Comparison of ENCODE assay signal across 14 mouse cellular contexts in the genomic region with DNA sequence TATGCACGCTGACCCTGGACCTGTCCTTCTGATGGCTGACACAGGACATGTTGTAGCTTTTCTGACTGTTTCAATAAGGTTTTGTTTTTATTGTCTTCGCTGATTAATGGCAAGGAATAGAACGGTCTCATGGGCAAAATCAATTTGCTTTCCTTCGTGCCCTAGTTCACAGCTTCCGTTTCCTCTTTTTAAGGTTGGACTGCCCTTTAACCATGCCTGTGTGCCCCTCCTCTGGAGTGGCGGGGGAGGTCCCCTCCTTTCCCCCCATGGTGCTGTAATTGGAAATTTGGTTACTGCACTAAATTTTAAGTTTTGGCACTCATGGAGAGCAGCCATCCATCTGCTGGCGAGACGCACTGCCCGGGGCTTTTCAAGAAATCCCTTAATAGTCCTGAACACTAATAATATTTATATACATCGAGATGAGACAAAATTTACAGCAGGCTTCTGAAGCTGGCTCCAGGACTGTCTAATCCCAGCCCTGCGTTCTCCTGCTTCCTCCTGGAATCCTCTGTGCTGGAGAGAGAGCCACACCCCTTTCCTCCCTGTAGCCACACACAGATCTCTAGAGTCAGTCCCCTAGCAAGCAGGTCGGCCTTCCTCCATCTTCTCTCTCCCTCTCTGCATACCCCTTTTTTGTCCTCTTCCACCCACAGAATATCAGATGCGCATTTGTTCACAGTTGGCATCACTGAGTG.
DNase-seq lines count a peak whose midpoint lies in the region; ATAC-seq and TF ChIP-seq lines count a peak whose summit lies in the region.
"Had no signal": no experiment of that assay in that cellular context is flagged by ENCODE, and none has a peak within 500 bp of the region (broad histone marks: within the 10 kb centered on the region; RNA-seq: fewer than 3 reads in every experiment).

No protein-coding gene starts in this region.

- H3K4me1 ChIP-seq in lung, embryonic 14.5 days (ENCODE audit: insufficient read depth), result 0 out of 2 replicates have a peak, but pooled peaks cover 4% of the 10 kb centered on the region
- H3K4me1 ChIP-seq in neural tube, embryonic 13.5 days (replicated peaks), result peaks cover 46% of the 10 kb centered on the region
- peaks cover 14% of the 10 kb centered on the region for H3K4me1 ChIP-seq in thymus, adult 2 months (replicated peaks; ENCODE audit: control insufficient read depth, insufficient read depth, low read length)

- H3K27me3 ChIP-seq in lung, embryonic 14.5 days (ENCODE audit: insufficient read depth, low read length), result no peaks in the 10 kb centered on the region
- no peaks in the 10 kb centered on the region for H3K27me3 ChIP-seq in neural tube, embryonic 13.5 days
- H3K27me3 ChIP-seq in thymus, adult 2 months (ENCODE audit: control insufficient read depth, insufficient read depth, low read length), result no peaks in the 10 kb centered on the region

- H3K9ac ChIP-seq in lung, embryonic 14.5 days, result no peak overlapping the region
- H3K9ac ChIP-seq in neural tube, embryonic 13.5 days, result peak overlapping the region; percentile 1; the same call in 1 of the 2 replicates

- no peak for TF ChIP-seq POLR2A in thymus, adult 2 months (IDR thresholded peaks at IDR 0.05; ENCODE audit: control insufficient read depth, extremely low read depth, insufficient read depth, low read length, poor library complexity)

- H3K4me3 ChIP-seq in lung, embryonic 14.5 days (ENCODE audit: low read depth, low read length), result no peak overlapping the region
- H3K4me3 ChIP-seq in neural tube, embryonic 13.5 days, result no peak overlapping the region
- H3K4me3 ChIP-seq in thymus, adult 2 months (ENCODE audit: control insufficient read depth, insufficient read depth, low read length), result no peak overlapping the region
- H3K4me3 ChIP-seq: forebrain, embryonic 10.5 days; midbrain, embryonic 10.5 days had no signal

- no peak for TF ChIP-seq CTCF in lung, embryonic 14.5 days (IDR thresholded peaks at IDR 0.05; ENCODE audit: low read depth)
- TF ChIP-seq CTCF in thymus, adult 2 months (IDR thresholded peaks at IDR 0.05; ENCODE audit: borderline replicate concordance, control insufficient read depth, extremely low read depth, insufficient read depth, low read length, poor library complexity), result no peak

- WGBS in lung, embryonic 14.5 days, result 41% methylated on average over 13 of the region's 13 CpGs
- 24% methylated on average over 13 of the region's 13 CpGs for WGBS in neural tube, embryonic 13.5 days
- WGBS in thymus, adult 2 months, result 66% methylated on average over 13 of the region's 13 CpGs

- no peak for DNase-seq in frontal cortex, postnatal 36 days (ENCODE audit: low spot score in 2 of 2)
- peak; percentile 30 for DNase-seq in lung, embryonic 14.5 days
- DNase-seq in lung, postnatal 14 days, result no peak
- peak; percentile 24 for DNase-seq in brain, adult 2 months (ENCODE audit: low read depth, low spot score)
- DNase-seq in left cerebral cortex, adult 8-10 months (ENCODE audit: low spot score in 2 of 2), result no peak
- no peak for DNase-seq in thymus, adult 2 months
- DNase-seq: cerebellum, postnatal 25 days; heart, adult 11 months; layer of hippocampus, adult 9-11 months; thymus, postnatal 36 days had no signal

- peak; percentile 25; the same call in 1 of the 2 replicates for ATAC-seq in frontal cortex, adult (ENCODE audit: low TSS enrichment)
- peak; percentile 65; the same call in 1 of the 2 replicates for ATAC-seq in lung, embryonic 14.5 days (ENCODE audit: insufficient read depth)
- ATAC-seq in neural tube, embryonic 13.5 days (ENCODE audit: low read depth), result no peak

- H3K4me2 ChIP-seq in lung, embryonic 14.5 days, result no peak overlapping the region
- H3K4me2 ChIP-seq in neural tube, embryonic 13.5 days, result peak overlapping the region; percentile 33

- H3K9me3 ChIP-seq in lung, embryonic 14.5 days (ENCODE audit: low read depth, low read length), result no peaks in the 10 kb centered on the region
- H3K9me3 ChIP-seq in neural tube, embryonic 13.5 days, result no peaks in the 10 kb centered on the region
- H3K9me3 ChIP-seq: forebrain, embryonic 10.5 days; midbrain, embryonic 10.5 days had no signal

- no peak overlapping the region for H3K27ac ChIP-seq in lung, embryonic 14.5 days (ENCODE audit: low read depth)
- H3K27ac ChIP-seq in neural tube, embryonic 13.5 days (replicated peaks), result no peak overlapping the region
- no peak overlapping the region for H3K27ac ChIP-seq in thymus, adult 2 months (ENCODE audit: control insufficient read depth, insufficient read depth, low read length)
- H3K27ac ChIP-seq: forebrain, embryonic 10.5 days; midbrain, embryonic 10.5 days had no signal

- H3K36me3 ChIP-seq in lung, embryonic 14.5 days (ENCODE audit: insufficient read depth), result peaks cover 7% of the 10 kb centered on the region
- peaks cover 6% of the 10 kb centered on the region; the same call in 1 of the 2 replicates for H3K36me3 ChIP-seq in neural tube, embryonic 13.5 days
- H3K36me3 ChIP-seq in thymus, adult 2 months (ENCODE audit: control insufficient read depth, insufficient read depth, low read length), result no peaks in the 10 kb centered on the region

Comparison
In these comparisons a context has a peak if more than half of its experiments do, and no peak if none do; other contexts are left out.
1. DNase-seq: peak in lung, embryonic 14.5 days (single experiment) and brain, adult 2 months (single experiment); none in frontal cortex, postnatal 36 days (0 of 2), lung, postnatal 14 days (single experiment), left cerebral cortex, adult 8-10 months (0 of 2) and thymus, adult 2 months (single experiment).